Mouse (Mus musculus) liver, embryonic 12.5 days (tissue): ENCODE data around the gene Lrrc23. TPM values are rescaled to one million over a fixed set of nuclear protein-coding genes. Genes with fewer than 3 reads are reported as not detected.
A peak's percentile ranks its signal among the peaks of the same experiment; 100 is the strongest.
"Not testable (repeated sequence)": the region's sequence is repeated elsewhere in the genome, so short reads cannot be mapped to it uniquely, and the experiment has no call there.

ENCODE experiments used
- ATAC-seq: fragments of 200-750 bp; cut with Nextera tagmentation; 2 replicates; pipeline ENCODE4 v1.8.0; 2017; ENCODE audit warnings: moderate number of reproducible peaks, mild to moderate bottlenecking, moderate library complexity
- H3K27ac ChIP-seq: fragments of 300-500 bp; sonication (generic); 2 replicates; pipeline ENCODE4 v1.5.1; 2016; ENCODE audit warnings: mild to moderate bottlenecking
- H3K27me3 ChIP-seq: fragments of 300-500 bp; sonication (generic); replicated peaks from 2 replicates; pipeline ENCODE4 v1.6.1; 2016; ENCODE audit warnings: mild to moderate bottlenecking, moderate library complexity
- H3K36me3 ChIP-seq: fragments of 300-500 bp; sonication (generic); 2 replicates; pipeline ENCODE4 v1.6.1; 2016; ENCODE audit warnings: mild to moderate bottlenecking, moderate library complexity
- H3K4me1 ChIP-seq: fragments of 300-500 bp; sonication (generic); 2 replicates; pipeline ENCODE4 v1.6.1; 2016
- H3K4me2 ChIP-seq: fragments of 300-500 bp; sonication (generic); 2 replicates; pipeline ENCODE4 v1.6.1; 2016; ENCODE audit warnings: mild to moderate bottlenecking, moderate library complexity
- H3K4me3 ChIP-seq: fragments of 300-500 bp; sonication (generic); 2 replicates; pipeline ENCODE4 v1.5.1; 2016; ENCODE audit warnings: mild to moderate bottlenecking, moderate library complexity
- H3K9ac ChIP-seq: fragments of 300-500 bp; sonication (generic); 2 replicates; pipeline ENCODE4 v1.6.1; 2016; ENCODE audit warnings: mild to moderate bottlenecking, moderate library complexity
- H3K9me3 ChIP-seq: fragments of 300-500 bp; sonication (generic); replicated peaks from 2 replicates; pipeline ENCODE4 v1.6.1; 2016; ENCODE audit warnings: mild to moderate bottlenecking, moderate library complexity
- WGBS: fragments of 180-500 bp; shearing (Covaris S2); methylation state at CpG from one replicate; pipeline ENCODE4 v1.1.7; 2016; ENCODE audit not compliant: insufficient replicate concordance; 5-methylcytosine and 5-hydroxymethylcytosine counted together
- polyA plus RNA-seq: library from polyadenylated mRNA; unstranded; fragments of >200 nt; fragmentation: Nextera tagmentation; extraction: Ambion mirVana; gene quantifications from 2 replicates; pipeline ENCODE4 v1.2.1, GENCODE M21; 2016

Gene Lrrc23
- polyA plus RNA-seq, 1 experiment from 2014 or later: not detected

DNA sequence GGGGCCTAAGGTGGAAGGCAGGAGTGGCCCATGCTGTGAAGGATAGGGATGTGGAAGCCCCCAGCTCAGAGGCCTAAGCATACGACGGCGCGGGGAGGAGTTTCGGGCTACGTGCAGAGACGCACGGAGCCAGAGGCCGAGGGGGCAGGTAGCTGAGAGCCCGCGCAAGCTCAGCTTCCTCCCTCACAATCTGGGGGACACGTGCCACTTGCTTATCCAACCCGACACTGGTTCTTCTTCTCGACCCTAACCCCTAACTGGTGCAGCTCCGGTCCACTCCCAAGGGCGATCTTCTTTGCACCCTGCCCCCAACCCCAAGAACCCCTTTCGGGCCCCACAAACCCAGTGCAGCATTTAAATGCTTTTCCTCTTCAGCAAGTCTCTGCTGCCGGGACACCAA, 34.0 kb upstream of the Lrrc23 start:
- peak overlapping the region; percentile 90 for H3K9ac ChIP-seq
- no peaks in the 10 kb centered on the region for H3K27me3 ChIP-seq
- H3K4me2 ChIP-seq: peak overlapping the region; percentile 94
- under 1% methylated on average over 18 of the region's 18 CpGs for WGBS
- peak; percentile 61 for ATAC-seq
- peaks cover 68% of the 10 kb centered on the region for H3K36me3 ChIP-seq
- H3K27ac ChIP-seq: peak overlapping the region; percentile 91
- peak overlapping the region; percentile 85 for H3K4me3 ChIP-seq
- H3K4me1 ChIP-seq: peaks cover 58% of the 10 kb centered on the region
- no peaks in the 10 kb centered on the region for H3K9me3 ChIP-seq

DNA sequence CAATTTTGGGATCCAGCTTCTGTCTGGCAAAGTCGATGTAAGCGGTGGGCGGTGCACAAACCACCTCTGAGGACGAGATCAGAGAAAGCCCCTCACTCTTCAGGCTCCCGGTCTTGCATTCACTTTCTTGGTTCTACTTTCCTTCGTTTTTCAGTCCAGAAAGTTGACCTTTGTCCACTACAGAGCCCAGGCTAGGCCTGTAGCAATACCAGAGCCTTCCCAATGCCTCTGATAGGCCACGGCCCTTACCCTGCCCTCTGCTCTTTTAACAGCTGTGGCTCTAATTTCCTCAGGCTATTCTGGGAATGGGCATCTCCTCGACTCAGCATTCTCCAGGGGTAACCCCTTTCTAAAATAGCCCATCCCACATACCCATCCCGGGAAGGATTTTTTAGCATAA, 33.3 kb upstream of the Lrrc23 start:
- H3K9ac ChIP-seq: peak overlapping the region; percentile 90
- H3K36me3 ChIP-seq: peaks cover 61% of the 10 kb centered on the region
- H3K4me2 ChIP-seq: peak overlapping the region; percentile 94
- peak overlapping the region; percentile 91 for H3K27ac ChIP-seq
- H3K4me3 ChIP-seq: peak overlapping the region; percentile 85
- H3K4me1 ChIP-seq: peaks cover 65% of the 10 kb centered on the region
- WGBS: 24% methylated on average over 9 of the region's 9 CpGs
- H3K9me3 ChIP-seq: no peaks in the 10 kb centered on the region
- H3K27me3 ChIP-seq: no peaks in the 10 kb centered on the region
- ATAC-seq: no peak

DNA sequence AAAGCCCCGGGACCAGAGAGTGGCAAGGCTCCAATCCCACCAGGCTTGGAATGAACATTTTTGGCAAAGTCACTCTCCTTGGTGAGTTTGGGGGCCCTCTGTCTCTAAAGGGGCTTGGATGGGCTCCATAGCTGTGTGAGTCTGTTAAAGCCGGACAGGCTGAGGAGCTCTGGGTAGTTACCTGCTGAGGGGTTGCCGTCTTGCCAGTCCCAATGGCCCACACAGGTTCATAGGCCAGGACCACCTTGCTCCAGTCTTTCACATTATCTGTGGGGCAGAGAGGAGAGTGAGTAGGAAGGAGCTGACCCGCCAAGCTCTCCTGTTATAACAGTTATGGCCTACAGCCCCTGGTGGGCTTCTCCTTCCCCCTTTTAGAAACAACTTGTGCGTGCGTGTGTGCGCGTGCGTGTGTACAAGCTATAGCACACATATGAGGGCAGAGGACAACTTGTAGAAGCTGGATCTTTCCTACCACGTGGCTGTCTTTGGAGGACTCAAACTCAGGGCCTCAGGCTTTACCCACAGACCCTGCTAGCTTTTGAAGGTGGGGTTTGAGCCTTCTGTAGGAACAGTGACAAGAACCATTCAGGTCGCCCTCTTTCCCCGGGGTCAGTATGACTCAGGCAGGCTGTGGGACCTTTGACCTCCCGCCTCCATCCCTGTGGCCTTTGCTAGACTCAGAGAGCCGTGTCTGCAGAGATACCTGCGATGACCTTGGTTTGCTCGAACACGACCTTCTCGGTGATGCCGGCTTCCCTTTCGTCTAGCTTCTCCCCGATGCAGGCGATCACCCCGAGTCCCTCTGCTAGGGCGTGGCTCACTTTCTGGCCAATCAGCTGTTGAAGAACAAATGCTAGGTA, 32.4 kb upstream of the Lrrc23 start:
- peaks cover 73% of the 10 kb centered on the region for H3K4me1 ChIP-seq
- peak overlapping the region; percentile 91 for H3K27ac ChIP-seq
- H3K4me3 ChIP-seq: peak overlapping the region; percentile 85
- H3K9me3 ChIP-seq: no peaks in the 10 kb centered on the region
- no peak for ATAC-seq
- WGBS: 74% methylated on average over 24 of the region's 24 CpGs
- H3K9ac ChIP-seq: peak overlapping the region; percentile 90
- peaks cover 52% of the 10 kb centered on the region for H3K36me3 ChIP-seq
- H3K4me2 ChIP-seq: peak overlapping the region; percentile 94
- no peaks in the 10 kb centered on the region for H3K27me3 ChIP-seq

DNA sequence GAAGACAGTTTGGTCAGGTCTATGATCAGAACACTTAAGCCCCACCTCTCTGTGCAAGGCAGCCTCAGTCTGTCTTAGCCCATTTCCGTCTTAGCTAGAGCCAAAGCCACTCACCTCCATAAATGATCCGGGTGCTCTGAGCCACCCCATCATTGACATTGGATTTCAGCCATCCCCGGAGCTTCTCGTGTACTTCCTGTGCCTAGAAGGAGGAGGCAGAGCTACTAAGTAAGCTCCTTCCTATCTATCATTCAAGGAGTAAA, 31.8 kb upstream of the Lrrc23 start:
- Histone ChIP-seq H3K4me3 (no peak overlapping the region), H3K4me2 (peak overlapping the region; percentile 94; the same call in 1 of the 2 replicates), H3K9ac (no peak overlapping the region; the same call in 1 of the 2 replicates), H3K9me3 (no peaks in the 10 kb centered on the region), H3K36me3 (peaks cover 46% of the 10 kb centered on the region), H3K27ac (peak overlapping the region; percentile 91), H3K27me3 (no peaks in the 10 kb centered on the region), H3K4me1 (peaks cover 79% of the 10 kb centered on the region)
- no peak for ATAC-seq
- 80% methylated on average over 4 of the region's 4 CpGs for WGBS

DNA sequence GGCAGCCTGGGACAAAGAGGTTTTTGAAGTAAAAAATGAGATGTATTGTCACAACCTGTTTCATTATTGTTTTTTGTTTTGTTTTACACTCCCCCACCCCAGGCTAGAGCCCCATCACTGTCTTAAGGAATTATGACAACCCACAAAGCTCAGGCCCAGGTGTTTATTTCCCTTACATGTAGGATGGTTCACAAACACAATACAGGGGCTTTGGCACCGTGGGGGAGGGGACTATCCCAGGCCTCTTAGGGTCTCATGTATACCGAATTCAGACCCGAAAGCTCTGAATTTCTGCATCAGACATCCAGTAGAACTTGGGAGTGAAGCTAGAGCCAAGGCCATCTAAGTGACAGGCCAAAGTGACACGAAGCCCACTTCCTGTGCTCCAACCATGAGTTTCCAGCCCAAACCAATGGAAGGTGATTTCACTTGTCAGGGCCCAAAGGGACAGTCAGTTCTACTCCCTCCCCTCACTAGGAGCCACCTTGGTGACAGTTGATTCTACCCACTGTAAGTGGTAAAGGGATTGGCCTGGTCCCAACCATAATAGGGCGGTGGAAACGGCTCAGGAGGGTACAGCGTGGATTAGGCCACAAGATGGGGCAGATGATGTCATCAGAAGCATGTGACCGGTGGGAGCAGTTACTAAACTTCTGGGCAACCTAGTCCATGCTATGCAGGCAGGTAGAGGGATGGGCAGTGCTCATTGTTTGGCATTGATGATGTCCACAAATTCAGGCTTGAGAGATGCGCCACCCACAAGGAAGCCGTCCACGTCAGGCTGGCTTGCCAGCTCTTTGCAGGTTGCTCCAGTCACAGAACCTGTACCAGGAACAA, 31.3 kb upstream of the Lrrc23 start:
- 76% methylated on average over 11 of the region's 11 CpGs for WGBS
- Histone ChIP-seq H3K36me3 (peaks cover 41% of the 10 kb centered on the region), H3K4me2 (peak overlapping the region; percentile 93), H3K4me1 (peaks cover 85% of the 10 kb centered on the region), H3K27ac (peak overlapping the region; percentile 95), H3K4me3 (peak overlapping the region; percentile 72; the same call in 1 of the 2 replicates), H3K9ac (peak overlapping the region; percentile 84; the same call in 1 of the 2 replicates)
- not testable (repeated sequence) for H3K27me3 ChIP-seq, ATAC-seq, H3K9me3 ChIP-seq

DNA sequence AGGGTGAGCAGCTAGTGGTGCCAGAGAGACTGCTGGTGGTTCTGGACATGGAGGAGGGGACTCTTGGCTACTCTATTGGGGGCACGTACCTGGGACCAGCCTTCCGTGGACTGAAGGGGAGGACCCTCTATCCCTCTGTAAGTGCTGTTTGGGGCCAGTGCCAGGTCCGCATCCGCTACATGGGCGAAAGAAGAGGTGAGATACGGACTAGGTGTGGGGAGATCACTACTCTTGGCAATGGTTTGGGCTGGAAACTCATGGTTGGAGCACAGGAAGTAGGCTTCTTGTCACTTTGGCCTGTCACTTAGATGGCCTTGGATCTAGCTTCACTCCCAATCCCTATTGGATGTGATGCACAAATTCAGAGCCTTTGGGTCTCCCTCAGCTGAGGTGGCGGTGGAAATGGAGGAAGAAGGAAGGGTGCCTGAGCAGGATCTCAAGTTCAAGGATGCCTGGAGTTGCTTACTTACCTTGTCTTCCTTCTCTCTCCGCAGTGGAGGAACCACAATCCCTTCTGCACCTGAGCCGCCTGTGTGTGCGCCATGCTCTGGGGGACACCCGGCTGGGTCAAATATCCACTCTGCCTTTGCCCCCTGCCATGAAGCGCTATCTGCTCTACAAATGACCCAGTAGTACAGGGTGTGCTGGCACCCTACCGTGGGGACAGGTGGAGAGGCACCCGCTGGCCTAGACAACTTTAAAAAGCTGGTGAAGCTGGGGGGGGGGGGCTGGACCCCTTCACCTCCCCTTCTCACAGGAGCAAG, 30.4 kb upstream of the Lrrc23 start:
- Histone ChIP-seq H3K9ac (peak overlapping the region; percentile 84), H3K27ac (peak overlapping the region; percentile 95), H3K4me3 (peak overlapping the region; percentile 72), H3K36me3 (peaks cover 33% of the 10 kb centered on the region), H3K9me3 (no peaks in the 10 kb centered on the region), H3K4me2 (peak overlapping the region; percentile 93), H3K27me3 (no peaks in the 10 kb centered on the region), H3K4me1 (peaks cover 86% of the 10 kb centered on the region)
- ATAC-seq: no peak
- WGBS: 41% methylated on average over 14 of the region's 14 CpGs

GRCm38 (mm10) chr6:124809052-124809774, 29.7 kb upstream of the Lrrc23 start:
- under 1% methylated on average over 35 of the region's 35 CpGs for WGBS
- Histone ChIP-seq H3K9ac (peak overlapping the region; percentile 84), H3K27ac (peak overlapping the region; percentile 95), H3K4me1 (peaks cover 86% of the 10 kb centered on the region), H3K4me3 (peak overlapping the region; percentile 72), H3K9me3 (no peaks in the 10 kb centered on the region), H3K36me3 (peaks cover 32% of the 10 kb centered on the region), H3K4me2 (peak overlapping the region; percentile 93), H3K27me3 (no peaks in the 10 kb centered on the region)
- peak; percentile 48 for ATAC-seq

DNA sequence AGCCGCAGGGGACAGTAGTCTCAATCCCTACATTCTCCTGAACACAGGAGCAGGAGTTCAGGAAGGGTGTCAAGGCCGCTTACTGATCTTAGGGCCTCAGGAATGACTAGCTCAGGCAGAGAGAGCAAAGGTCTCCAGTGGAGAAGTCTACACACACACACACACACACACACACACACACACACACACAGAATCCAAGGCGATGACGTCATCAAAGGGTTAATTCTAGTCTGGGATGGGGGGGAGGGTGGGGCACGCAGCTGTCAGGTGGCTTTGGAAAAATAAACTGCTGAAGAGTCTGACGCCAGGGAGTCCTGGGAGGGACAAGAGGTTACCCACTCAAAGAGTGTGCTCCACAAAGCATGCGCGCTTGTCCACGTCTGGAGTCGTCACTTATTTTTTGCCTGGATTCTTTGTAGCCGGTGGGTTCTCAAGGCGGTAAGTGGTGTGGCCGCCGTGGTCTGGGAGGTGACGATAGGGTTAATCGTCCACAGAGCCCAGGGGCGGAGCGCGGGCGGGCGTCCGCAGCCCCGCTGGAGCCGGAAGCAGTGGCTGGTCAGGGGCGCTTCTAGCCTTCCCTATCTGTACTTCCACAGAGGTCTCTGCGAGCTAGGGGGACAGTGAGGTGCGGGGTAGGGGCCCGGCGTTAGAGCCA, 29.0 kb upstream of the Lrrc23 start, which contains the start of gene Spsb2:
Gene Spsb2 (plus strand): TSS at position 304 of the 655 bp plus-strand sequence.
- ATAC-seq: peak; percentile 63
- peak within 1 kb of the TSS; percentile 93 for H3K4me2 ChIP-seq
- H3K36me3 ChIP-seq: peaks cover 32% of the 10 kb centered on the region
- peak within 1 kb of the TSS; percentile 72 for H3K4me3 ChIP-seq
- H3K9me3 ChIP-seq: no peaks in the 10 kb centered on the region
- peaks cover 85% of the 10 kb centered on the region for H3K4me1 ChIP-seq
- WGBS: 3% methylated on average over 29 of the region's 29 CpGs
- peak within 1 kb of the TSS; percentile 84 for H3K9ac ChIP-seq
- H3K27me3 ChIP-seq: no peaks in the 10 kb centered on the region
- H3K27ac ChIP-seq: peak within 1 kb of the TSS; percentile 95

DNA sequence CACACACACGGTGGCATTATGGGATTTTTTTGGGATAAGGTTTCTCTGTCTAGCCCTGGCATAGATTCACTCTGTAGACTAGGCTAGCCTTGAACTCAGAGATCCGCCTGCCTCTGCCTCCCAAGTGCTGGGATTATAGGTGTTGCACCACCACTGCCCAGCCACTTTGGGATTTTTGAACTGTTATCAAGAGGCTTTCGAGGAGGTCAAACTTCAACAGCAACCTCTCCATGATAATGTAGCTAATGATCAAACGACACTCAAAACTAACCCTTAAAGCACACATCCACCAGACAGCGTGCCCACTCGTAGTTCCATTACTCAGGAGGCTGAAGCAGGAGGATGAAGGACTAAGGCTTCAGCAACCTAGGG, 28.4 kb upstream of the Lrrc23 start:
- H3K4me1 ChIP-seq: peaks cover 88% of the 10 kb centered on the region
- H3K9ac ChIP-seq: peak overlapping the region; percentile 84

DNA sequence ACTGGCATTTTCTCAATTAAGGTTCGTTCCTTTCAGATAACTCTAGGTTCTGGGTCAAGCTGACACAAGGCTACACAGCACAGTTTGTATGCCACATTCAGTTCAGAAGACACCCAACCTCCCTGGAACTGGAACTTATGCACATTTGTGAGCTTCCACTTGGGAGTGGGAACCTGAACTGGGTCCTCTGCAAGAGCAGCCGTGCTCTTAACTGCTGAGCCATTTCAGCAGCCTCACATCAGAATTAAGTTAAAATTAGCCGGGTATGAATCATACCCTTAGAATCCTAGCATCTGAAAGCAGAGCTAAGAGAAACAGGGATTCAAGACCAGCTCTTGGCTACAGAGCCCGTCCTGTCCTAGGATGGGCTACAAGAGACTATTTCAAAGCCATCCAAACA, 27.8 kb upstream of the Lrrc23 start:
- Histone ChIP-seq H3K4me2 (0 out of 2 replicates have a peak overlapping the region, but pooled peaks have one; percentile 93), H3K9me3 (no peaks in the 10 kb centered on the region), H3K4me3 (no peak overlapping the region), H3K9ac (no peak overlapping the region), H3K36me3 (peaks cover 26% of the 10 kb centered on the region), H3K4me1 (peaks cover 88% of the 10 kb centered on the region), H3K27me3 (no peaks in the 10 kb centered on the region), H3K27ac (peak overlapping the region; percentile 95)
- 69% methylated on average over 4 of the region's 4 CpGs for WGBS
- no peak for ATAC-seq

More for the DNA sequence above, 28.4 kb upstream of the Lrrc23 start:
- no peak for ATAC-seq
- Histone ChIP-seq H3K27ac (peak overlapping the region; percentile 95), H3K4me3 (peak overlapping the region; percentile 72), H3K4me2 (peak overlapping the region; percentile 93), H3K36me3 (peaks cover 32% of the 10 kb centered on the region), H3K9me3 (no peaks in the 10 kb centered on the region), H3K27me3 (no peaks in the 10 kb centered on the region)
- WGBS: 64% methylated on average over 5 of the region's 6 CpGs
